Mouse (Mus musculus) lung, postnatal 10 days (tissue): ENCODE data around the gene Triobp.
"Not testable (repeated sequence)": the region's sequence is repeated elsewhere in the genome, so short reads cannot be mapped to it uniquely, and the experiment has no call there.

Source experiments
- DNase-seq: peaks from one replicate; pipeline ENCODE4 v3.0.0; 2021

The Triobp gene

DNA sequence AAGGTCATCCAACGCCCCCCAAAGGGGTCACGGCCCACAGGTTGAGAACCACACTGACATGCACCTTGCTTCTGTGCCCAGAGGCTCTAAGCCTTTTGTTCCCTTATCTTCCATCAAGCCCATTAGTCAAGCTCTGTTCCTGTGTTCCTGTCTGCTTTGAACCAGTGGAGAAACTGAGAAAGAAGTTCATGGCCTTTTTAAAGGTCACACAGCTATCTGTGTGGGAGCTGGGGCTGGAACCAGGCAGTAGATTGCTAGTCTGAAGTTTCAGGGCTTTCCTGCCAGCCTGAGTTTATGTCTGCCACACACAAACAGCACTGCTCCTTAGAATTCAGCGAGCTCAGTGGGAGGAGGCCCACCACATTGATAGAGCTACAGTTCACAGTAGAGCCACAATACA lies 55.6 kb downstream of the Triobp start:
- DNase-seq, result no peak

- DNase-seq, result no peak
These were observed 58.1 kb downstream of the Triobp start for GRCm38 (mm10) chr15:79005581-79005980.

DNA sequence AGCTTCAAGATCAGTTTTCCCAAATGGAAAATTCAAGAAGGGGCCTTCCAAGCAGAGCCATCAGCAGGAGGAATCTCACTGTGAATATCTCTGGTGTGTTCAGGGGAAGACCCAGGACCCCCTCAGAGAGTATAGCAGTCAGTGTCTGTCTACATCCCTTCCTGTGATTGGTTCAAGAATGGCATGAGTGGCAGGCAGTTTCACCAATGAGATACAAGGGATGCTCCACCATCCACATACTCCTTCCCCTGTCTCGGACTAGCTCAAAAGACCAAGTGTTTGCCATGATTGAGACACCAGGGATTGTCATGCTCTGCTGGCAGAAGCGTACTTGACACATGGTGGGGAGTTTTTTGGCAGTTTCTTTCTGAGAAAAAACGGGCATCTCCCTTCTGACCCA lies 59.1 kb downstream of the Triobp start:
- no peak for DNase-seq

GRCm38 (mm10) chr15:79007059-79007458 lies 59.5 kb downstream of the Triobp start:
- DNase-seq, result no peak

- DNase-seq, result not testable (repeated sequence)
These were observed 60.3 kb downstream of the Triobp start for GRCm38 (mm10) chr15:79007836-79008235.

DNA sequence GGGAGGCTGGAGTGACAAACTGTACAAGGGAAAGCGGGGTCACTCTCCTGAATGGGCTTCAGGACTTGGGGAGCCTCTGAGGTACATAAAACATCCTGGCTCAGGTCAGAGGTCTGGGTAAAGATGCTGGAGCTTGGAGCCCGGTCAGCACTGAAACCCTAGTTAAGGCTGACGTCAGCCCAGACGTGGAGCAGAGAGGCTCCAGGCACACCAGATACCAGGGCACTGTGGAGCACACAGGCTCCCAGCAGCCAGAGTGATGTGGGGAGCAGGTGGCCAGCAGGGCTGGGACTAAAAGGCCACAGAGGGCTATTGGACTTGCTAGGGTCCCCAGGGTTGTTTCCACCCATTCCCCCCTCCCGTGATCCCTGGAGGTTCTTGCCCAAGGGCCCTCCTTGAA lies 62.2 kb downstream of the Triobp start:
- no peak for DNase-seq

DNA sequence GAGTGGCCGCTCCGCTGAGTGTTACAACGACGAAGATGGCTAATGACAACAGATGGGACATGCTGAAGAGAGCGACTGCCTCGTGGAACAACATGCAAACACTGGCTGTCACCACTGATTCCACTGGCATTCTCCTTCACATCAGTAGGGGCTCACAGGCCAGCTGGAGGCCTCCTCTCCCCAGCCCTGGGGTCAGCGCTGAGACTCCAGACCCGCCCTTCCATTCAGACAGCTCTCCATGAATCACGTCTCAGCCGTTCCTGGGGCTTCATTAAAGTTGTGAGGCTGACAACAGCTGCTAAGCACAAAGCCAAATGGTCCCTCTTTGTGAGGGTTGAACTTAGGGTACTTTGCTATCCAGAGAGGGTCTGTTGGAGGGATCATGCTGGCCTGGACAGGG lies 64.0 kb downstream of the Triobp start:
- no peak for DNase-seq

- DNase-seq, result no peak
These were observed 65.9 kb downstream of the Triobp start for GRCm38 (mm10) chr15:79013382-79013781.

DNA sequence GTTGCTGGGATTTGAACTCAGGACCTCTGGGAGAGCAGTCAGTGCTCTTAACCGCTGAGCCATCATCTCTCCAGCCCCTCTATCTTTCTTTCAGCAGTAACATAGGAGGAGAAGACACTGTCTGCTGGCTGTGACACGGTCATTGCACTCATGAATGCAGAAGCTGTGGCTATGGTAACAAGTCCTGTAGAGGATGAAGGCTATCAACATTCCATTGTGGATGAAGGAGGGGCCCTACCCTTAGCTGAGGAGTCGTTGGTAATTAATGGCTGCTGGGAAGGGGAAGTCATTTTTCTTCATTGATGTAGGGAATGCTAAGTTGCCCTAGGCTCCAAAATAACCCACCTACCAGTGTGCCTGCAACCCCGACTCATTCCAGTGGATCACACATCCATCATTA lies 70.7 kb downstream of the Triobp start:
- no peak for DNase-seq

DNA sequence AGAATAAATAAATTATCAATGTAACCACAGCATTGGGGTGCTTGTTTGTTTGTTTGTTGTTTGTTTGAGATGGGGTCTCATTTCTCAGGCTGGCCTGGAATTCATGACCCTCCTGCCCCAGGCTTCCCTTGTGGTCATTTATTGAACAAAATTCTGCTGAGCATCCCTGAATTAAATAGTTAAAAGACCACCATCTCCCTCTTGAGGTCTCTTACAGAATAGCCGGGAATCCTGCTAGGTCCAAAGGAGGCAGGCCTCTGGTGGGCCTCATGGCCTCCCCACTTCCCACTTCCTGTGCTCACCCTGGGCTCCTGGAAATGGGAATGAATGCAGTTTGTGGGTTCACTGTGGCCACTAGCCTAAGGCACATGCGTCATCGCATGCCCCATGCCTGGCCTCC lies 71.4 kb downstream of the Triobp start:
- no peak for DNase-seq

DNA sequence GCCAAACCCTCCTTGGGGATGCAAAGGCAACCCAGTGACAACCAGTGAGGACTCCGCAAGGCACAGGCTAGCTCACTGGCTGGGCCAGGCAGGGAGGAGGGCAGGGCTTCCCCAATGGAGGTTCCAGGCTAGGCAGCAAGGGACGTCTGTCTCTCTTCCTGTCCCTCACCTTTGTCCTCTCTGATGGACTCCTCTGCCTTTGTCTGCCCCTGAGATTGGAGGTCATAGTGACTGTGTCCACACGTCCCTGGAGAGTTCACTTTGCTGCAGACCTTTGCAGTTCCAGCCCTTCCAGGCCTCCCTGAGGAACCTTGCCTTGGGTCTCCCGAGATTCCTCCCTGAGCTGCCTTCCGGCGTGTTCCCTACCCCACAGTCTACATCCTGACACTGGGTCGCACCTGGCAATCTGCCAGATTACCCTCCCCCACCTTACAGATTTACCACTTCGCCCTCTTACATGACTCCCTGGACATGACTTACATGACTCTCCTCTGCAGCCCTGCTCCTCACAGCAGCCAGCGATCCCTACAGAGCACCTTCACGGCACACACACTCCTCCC lies 75.2 kb downstream of the Triobp start:
- DNase-seq, result peak; percentile 31

- DNase-seq, result no peak
These were observed 75.8 kb downstream of the Triobp start for GRCm38 (mm10) chr15:79023366-79023765.

- no peak for DNase-seq
These were observed 78.3 kb downstream of the Triobp start for GRCm38 (mm10) chr15:79025687-79026308.

DNA sequence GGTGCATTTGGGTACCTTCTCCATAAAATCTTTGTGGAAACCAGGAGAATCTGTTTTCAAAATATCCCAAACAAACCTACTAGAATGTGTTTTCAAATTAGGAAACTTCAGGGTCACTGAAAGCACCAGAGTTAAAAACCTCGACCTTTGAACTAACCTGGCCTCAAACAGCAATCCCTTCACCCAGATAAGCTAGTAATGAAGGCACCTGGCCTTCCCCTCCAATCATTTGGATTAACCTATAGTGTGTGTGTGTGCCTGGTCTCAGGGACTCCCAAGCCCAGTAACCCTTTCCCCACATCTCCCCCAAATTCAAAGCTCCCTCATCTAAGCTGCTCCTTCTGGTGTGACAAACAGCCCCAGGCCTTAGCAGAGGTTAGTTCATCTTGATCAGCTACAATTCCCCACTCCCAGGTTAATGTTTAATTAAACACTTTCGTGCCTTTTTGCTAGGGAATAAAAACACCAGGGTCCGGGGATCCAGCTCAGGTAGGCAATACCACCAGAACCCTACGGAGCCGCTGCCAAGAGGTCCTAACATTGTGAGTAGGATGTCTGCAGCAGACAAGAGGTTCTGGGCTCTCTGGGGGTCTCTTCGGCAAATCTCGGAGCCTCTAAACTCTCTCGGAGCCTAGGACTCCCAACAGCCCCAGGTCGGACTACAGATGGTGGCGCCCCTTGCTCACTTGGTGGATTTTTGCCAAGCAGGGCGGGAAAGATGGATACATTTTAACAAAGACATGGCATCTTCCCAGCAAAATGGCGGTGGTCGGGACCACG lies 79.2 kb downstream of the Triobp start:
- peak; percentile 38 for DNase-seq

DNA sequence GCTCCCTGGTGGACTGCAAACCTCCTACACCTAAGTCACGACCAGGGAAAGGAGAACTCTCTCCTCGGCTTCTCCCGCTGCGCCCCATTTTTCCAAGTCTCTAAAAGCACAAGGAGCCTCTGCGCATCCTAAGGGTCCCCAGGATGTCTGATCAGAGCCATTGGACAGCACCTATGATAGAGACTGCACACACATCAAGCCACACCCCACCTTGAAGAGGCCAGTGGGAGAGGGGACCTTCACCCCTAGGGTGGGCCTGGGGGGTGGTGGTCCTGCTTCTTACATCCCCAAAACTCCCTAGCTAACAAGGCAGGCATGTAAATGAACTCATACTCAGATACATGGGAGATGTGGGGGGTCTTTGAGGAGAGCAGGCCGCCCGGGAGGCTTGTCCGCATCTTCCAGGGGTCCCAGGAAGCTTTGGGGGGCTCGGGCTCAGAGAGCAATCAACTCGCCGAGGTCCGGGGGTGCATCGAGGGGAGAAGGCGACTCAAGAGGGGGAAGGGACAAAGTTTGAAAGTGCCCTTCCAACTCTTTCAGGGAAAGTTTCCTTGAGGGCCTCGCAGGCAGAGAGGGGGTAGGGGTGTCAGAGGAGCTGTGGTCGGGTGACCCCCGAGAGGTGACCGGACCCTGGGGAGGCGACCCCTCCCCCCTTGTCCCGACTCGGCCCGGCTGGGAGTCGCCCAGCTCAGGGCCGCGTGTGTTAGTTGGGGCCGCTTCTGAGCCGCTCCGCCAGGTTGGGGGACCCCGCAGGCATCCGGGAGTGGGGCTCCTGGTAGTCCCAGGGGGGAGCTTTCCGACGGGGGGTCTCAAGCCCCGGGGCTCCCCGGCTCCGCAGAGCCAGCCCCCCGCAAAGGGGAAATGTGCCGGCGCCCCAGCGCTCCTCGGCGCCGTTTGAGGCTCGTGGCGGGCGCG lies 80.0 kb downstream of the Triobp start:
- DNase-seq, result peak; percentile 55

GRCm38 (mm10) chr15:79028237-79028738 lies 80.8 kb downstream of the Triobp start, which contains the start of gene H1f0:
TSS of gene H1f0 (plus strand) at chr15:79028450.
- peak; percentile 97 for DNase-seq

DNA sequence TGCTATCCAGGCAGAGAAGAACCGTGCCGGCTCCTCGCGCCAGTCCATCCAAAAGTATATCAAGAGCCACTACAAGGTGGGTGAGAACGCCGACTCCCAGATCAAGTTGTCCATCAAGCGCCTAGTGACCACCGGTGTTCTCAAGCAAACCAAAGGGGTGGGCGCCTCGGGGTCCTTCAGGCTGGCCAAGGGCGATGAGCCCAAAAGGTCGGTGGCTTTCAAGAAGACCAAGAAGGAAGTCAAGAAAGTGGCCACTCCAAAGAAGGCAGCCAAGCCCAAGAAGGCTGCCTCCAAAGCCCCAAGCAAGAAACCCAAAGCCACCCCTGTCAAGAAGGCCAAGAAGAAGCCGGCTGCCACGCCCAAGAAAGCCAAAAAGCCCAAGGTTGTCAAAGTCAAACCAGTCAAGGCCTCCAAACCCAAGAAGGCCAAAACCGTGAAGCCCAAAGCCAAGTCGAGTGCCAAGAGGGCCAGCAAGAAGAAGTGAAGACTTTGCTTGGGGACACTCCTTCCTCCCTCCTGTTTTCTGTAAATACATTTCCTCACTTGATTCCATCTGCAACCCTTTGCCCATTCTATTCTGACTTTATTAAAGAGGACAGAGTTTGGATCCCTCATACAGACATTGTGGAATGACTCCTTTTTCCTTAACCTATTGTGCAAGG lies 81.4 kb downstream of the Triobp start:
- no peak for DNase-seq

DNA sequence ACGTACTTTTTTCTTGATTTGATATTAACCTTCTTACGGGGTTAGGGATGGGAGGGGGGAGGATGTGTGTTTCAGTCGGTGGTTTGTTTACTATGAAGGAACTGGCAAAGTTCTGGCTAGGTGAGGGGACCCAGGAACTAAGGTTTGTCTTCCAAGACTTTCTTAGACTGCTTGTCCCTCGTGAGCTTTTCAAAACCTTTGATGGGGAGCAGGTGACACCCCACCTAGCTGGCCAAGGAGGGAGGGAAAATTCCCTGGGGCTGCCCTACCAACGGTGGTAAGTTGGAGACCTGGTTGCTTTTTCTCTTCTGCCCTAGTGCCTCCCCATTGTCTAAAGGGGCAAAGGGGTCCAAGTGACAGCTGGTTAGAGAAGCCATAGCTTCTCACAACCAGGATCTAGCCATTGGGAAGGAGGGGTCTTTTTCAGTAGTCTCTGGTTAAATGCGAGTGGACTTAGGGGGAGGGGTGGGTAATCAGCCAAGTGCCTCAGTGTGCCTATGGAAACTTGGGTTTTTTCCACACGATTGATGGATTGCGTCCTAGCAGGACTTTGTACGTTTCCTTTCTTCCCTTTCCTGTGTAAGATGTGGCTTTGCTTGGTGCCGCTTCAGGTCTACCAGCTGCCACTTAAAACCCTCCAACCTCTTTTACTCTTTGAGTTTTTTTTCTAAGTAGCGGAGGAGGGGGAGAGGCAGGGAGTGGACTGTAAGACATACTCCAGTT lies 82.2 kb downstream of the Triobp start:
- DNase-seq, result peak; percentile 29

DNA sequence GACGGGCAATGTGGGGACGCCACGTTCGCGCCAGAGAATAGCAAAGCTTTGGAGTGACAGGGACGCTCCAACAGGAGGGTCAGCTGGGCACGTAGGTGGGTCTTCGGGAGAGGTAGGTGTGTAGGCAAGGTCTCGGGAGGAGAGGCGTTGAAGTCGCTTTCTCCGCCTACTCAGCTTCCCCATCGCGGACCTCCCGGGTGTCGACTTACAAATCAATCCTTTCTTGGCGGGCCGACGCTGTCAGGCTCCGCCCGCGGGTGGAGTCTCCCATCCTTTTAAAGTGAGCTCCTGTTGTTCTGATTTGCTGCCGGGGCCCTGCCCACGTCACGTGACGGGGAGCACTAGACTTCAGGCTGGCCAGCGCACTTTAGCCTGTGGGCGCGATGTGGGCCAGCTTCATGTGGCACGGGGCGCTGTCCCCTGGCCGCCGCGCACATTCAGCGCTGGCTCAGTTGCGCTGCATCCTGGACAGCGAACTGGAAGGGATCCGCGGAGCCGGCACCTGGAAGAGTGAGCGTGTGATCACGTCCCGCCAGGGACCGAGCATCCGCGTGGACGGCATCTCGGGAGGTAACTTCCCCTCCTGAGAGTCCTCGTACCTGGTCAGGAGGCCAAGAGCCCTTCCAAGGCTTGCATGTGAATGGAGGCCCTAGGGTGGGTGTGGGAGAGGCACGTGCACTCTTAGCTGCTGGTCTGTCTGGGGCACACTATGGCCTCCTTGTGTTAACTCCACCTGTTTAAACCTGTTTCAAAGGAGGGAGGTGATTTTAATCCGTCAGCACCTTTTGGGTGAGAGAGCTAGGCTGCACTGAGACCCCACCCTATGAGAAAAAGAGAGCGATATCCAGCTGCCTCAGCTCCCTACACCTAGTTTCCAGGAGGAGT lies 83.3 kb downstream of the Triobp start:
- peak; percentile 94 for DNase-seq

DNA sequence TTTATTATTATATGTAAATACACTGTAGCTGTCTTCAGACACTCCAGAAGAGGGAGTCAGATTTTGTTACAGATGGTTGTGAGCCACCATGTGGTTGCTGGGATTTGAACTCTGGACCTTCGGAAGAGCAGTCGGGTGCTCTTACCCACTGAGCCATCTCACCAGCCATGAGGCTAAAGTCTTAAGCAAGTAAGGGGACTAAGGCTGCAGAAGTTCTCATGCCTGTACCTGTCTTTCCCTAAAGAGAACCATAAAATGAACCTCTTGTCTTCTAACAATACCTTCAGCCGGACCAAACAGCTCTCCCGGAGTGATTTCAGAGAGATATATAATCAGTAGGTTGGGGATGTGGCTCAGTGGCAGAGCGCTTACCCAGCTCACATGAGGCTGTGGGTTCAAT lies 84.4 kb downstream of the Triobp start:
- not testable (repeated sequence) for DNase-seq

GRCm38 (mm10) chr15:79037913-79038328 lies 90.4 kb downstream of the Triobp start:
- DNase-seq, result peak; percentile 82
